Mouse (Mus musculus): ENCODE results near the gene Wdr49.

GRCm38 (mm10) chr3:75517631-75518250, 35.8 kb upstream of the Wdr49 start:
- peak; percentile 37; the same call in 1 of the 2 replicates for TF ChIP-seq CTCF (IDR thresholded peaks at IDR 0.05; ENCODE audit: borderline replicate concordance, insufficient read depth, low read depth, low read length)
- TF ChIP-seq POLR2A (IDR thresholded peaks at IDR 0.05; ENCODE audit: borderline replicate concordance, insufficient read depth, low read length) = no peak
